Mouse (Mus musculus): ENCODE results near the gene Igf1r. TPM values are rescaled to one million over a fixed set of nuclear protein-coding genes. Genes with fewer than 3 reads are reported as not detected.
"Not testable (repeated sequence)": the region's sequence is repeated elsewhere in the genome, so short reads cannot be mapped to it uniquely, and the experiment has no call there.

Gene Igf1r
- total RNA-seq, 2 experiments from 2014 or later = 39.0 to 41.0 TPM

DNA sequence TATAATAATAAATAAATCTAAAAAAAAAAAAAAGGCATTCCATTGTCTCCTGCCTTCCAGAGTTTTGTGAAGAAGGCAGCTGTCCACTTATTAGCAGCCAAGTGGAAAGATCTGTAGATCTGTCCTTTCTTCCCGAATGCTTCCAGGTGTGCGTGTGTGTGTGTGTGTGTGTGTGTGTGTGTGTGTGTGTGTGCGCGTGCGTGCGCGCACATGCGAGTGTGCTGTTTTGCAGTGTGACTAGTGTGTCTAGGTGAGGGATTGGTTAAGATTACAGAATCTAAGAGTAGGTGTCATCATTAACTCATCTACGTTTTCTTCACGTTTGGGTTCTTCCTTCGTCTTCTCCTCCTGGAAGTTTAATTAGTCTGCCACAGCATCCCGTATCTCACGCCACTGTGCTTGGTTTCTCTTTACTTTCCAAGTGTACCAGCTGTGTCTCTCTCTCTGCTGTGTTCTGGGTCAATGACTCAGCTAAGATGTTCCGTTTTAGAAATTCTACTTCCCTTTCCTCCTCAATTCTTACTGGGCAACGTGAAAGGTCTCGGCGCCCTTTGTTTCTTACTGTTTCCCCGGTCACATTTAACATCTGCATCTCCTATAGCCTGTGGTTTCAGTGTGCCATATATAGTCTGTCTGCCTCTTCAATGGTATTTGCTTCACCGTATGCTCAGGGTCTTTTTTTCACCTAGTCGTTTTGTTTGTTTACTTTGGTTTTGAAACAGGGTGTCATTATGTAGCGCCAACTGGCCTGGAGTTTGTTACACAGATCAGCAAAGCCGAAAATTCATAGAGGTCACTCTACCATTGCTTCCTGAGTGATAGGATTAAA is 329.9 kb downstream of the Igf1r start:
- no peak for DNase-seq (ENCODE audit: low spot score in 2 of 2)

GRCm38 (mm10) chr7:68283133-68283520 is 330.5 kb downstream of the Igf1r start:
- not testable (repeated sequence) for DNase-seq (ENCODE audit: low spot score in 2 of 2)

Other genes with a start within 250 kb of the Igf1r start
- gene Synm, start 193.1 kb upstream of the Igf1r start, total RNA-seq (2021) = 10 to 100 TPM; 23.1 to 24.4 TPM